Mouse (Mus musculus) MEL (cell line): ENCODE results near the gene Bcas3. TPM values are rescaled to one million over a fixed set of nuclear protein-coding genes. Genes with fewer than 3 reads are reported as not detected.

Experiments
- DNase-seq: peaks from one replicate; pipeline ENCODE4 v3.0.0; 2011; ENCODE audit warnings: low read depth, low spot score
- H3K27ac ChIP-seq: 2 replicates; pipeline ENCODE4 v1.5.1; 2012; ENCODE audit warnings: low read depth, mild to moderate bottlenecking, control low read depth, low read length, moderate library complexity; ENCODE audit not compliant: control insufficient read depth
- H3K27me3 ChIP-seq, 2 experiments: fragments of 150-350 bp in 1 of 2; sonication (generic) in 1 of 2; 2 replicates each; pipeline ENCODE4 v1.6.1; 2012; ENCODE audit warnings: low read length in 2 of 2, mild to moderate bottlenecking in 2 of 2, improper control_type of control experiment in 1 of 2, moderate library complexity in 1 of 2; ENCODE audit not compliant: insufficient read depth in 2 of 2, control insufficient read depth in 1 of 2
- H3K36me3 ChIP-seq, 2 experiments: 2 replicates each; pipeline ENCODE4 v1.6.1; 2012 to 2014; ENCODE audit warnings: low read length in 2 of 2, improper control_type of control experiment in 1 of 2, inconsistent platforms in 1 of 2, mild to moderate bottlenecking in 1 of 2; ENCODE audit not compliant: insufficient read depth in 2 of 2, control insufficient read depth in 1 of 2
- H3K4me1 ChIP-seq, 2 experiments: fragments of 150-350 bp in 1 of 2; sonication (generic) in 1 of 2; 2 replicates each; pipeline ENCODE4 v1.6.1; 2012; ENCODE audit warnings: low read length in 2 of 2, improper control_type of control experiment in 1 of 2, mild to moderate bottlenecking in 1 of 2; ENCODE audit not compliant: insufficient read depth in 2 of 2, control insufficient read depth in 1 of 2
- H3K4me3 ChIP-seq, 2 experiments: fragments of 150-350 bp in 1 of 2; sonication (generic) in 1 of 2; 2 replicates each; pipeline ENCODE4 v1.5.1; 2012; ENCODE audit warnings: low read depth in 2 of 2, low read length in 2 of 2, mild to moderate bottlenecking in 2 of 2, moderate library complexity in 2 of 2, control low read depth in 1 of 2, improper control_type of control experiment in 1 of 2; ENCODE audit not compliant: control insufficient read depth in 1 of 2, insufficient read depth in 1 of 2
- H3K79me2 ChIP-seq: 2 replicates; pipeline ENCODE4 v1.6.1; 2012; ENCODE audit warnings: mild to moderate bottlenecking, low read length, moderate library complexity; ENCODE audit not compliant: control insufficient read depth, poor library complexity, insufficient read depth
- H3K9ac ChIP-seq: 2 replicates; pipeline ENCODE4 v1.6.1; 2012; ENCODE audit warnings: low read depth, mild to moderate bottlenecking, control low read depth, low read length, moderate library complexity; ENCODE audit not compliant: control insufficient read depth, poor library complexity, severe bottlenecking
- H3K9me3 ChIP-seq: fragments of 150-350 bp; sonication (generic); replicated peaks from 2 replicates; pipeline ENCODE4 v1.6.1; 2012; ENCODE audit warnings: mild to moderate bottlenecking, low read length, improper control_type of control experiment, moderate library complexity; ENCODE audit not compliant: insufficient read depth
- BHLHE40 ChIP-seq: IDR thresholded peaks from 2 replicates; pipeline ENCODE4 v1.6.1; 2012; ENCODE audit warnings: low read depth, mild to moderate bottlenecking, inconsistent platforms, low read length, improper control_type of control experiment, borderline replicate concordance
- CHD1 ChIP-seq: IDR thresholded peaks from 2 replicates; pipeline ENCODE4 v1.6.1; 2012; ENCODE audit warnings: low read depth, mild to moderate bottlenecking, inconsistent platforms, low read length, improper control_type of control experiment
- CHD2 ChIP-seq: IDR thresholded peaks from 2 replicates; pipeline ENCODE4 v1.6.1; 2011; ENCODE audit warnings: low read length, improper control_type of control experiment
- E2F4 ChIP-seq: IDR thresholded peaks from 2 replicates; pipeline ENCODE4 v1.6.1; 2011; ENCODE audit warnings: low read depth, low read length, improper control_type of control experiment, borderline replicate concordance
- EP300 ChIP-seq, 2 experiments: IDR thresholded peaks; 2 replicates each; pipeline ENCODE4 v1.6.1; 2011; ENCODE audit warnings: improper control_type of control experiment in 2 of 2, low read length in 2 of 2, low read depth in 1 of 2, mild to moderate bottlenecking in 1 of 2
- ETS1 ChIP-seq: IDR thresholded peaks from 2 replicates; pipeline ENCODE4 v1.6.1; 2012; ENCODE audit warnings: low read depth, mild to moderate bottlenecking, inconsistent platforms, low read length, improper control_type of control experiment, moderate library complexity
- GATA1 ChIP-seq: IDR thresholded peaks from 2 replicates; pipeline ENCODE4 v1.6.1; 2011; ENCODE audit warnings: low read depth, low read length, improper control_type of control experiment
- HCFC1 ChIP-seq: IDR thresholded peaks from 2 replicates; pipeline ENCODE4 v1.6.1; 2012; ENCODE audit warnings: low read depth, mild to moderate bottlenecking, inconsistent platforms, low read length, improper control_type of control experiment, moderate library complexity
- KAT2A ChIP-seq: conservative IDR thresholded peaks from 2 replicates; pipeline ENCODE4 v1.6.1; 2012; ENCODE audit warnings: low read depth, low read length, improper control_type of control experiment, inconsistent platforms
- MAFK ChIP-seq: IDR thresholded peaks from 2 replicates; pipeline ENCODE4 v1.6.1; 2011; ENCODE audit warnings: low read depth, mild to moderate bottlenecking, low read length, improper control_type of control experiment, borderline replicate concordance
- MAX ChIP-seq: IDR thresholded peaks from 2 replicates; pipeline ENCODE4 v1.6.1; 2011; ENCODE audit warnings: low read length, improper control_type of control experiment
- MEF2A ChIP-seq: IDR thresholded peaks from 2 replicates; pipeline ENCODE4 v1.6.1; 2014; ENCODE audit warnings: low read depth, mild to moderate bottlenecking, inconsistent platforms, low read length, improper control_type of control experiment; ENCODE audit not compliant: poor library complexity, insufficient replicate concordance, severe bottlenecking; ENCODE audit errors: extremely low read depth
- MXI1 ChIP-seq: IDR thresholded peaks from 2 replicates; pipeline ENCODE4 v1.6.1; 2011; ENCODE audit warnings: mild to moderate bottlenecking, low read depth, low read length, improper control_type of control experiment
- MYB ChIP-seq: IDR thresholded peaks from 2 replicates; pipeline ENCODE4 v1.6.1; 2011; ENCODE audit warnings: mild to moderate bottlenecking, low read depth, low read length, improper control_type of control experiment
- NELFE ChIP-seq: IDR thresholded peaks from 2 replicates; pipeline ENCODE4 v1.6.1; 2011; ENCODE audit warnings: low read depth, low read length, improper control_type of control experiment
- POLR2A ChIP-seq, 2 experiments: IDR thresholded peaks; 2 replicates each; pipeline ENCODE4 v1.6.1; 2011 to 2012; ENCODE audit warnings: low read length in 2 of 2, mild to moderate bottlenecking in 2 of 2, control low read depth in 1 of 2, improper control_type of control experiment in 1 of 2, low read depth in 1 of 2, moderate library complexity in 1 of 2; ENCODE audit not compliant: control insufficient read depth in 1 of 2, insufficient read depth in 1 of 2, poor library complexity in 1 of 2
- RAD21 ChIP-seq: IDR thresholded peaks from 2 replicates; pipeline ENCODE4 v1.6.1; 2011; ENCODE audit warnings: mild to moderate bottlenecking, low read depth, low read length, improper control_type of control experiment
- RCOR1 ChIP-seq: IDR thresholded peaks from 2 replicates; pipeline ENCODE4 v1.6.1; 2012; ENCODE audit warnings: low read depth, mild to moderate bottlenecking, inconsistent platforms, low read length, improper control_type of control experiment
- SIN3A ChIP-seq: IDR thresholded peaks from 2 replicates; pipeline ENCODE4 v1.6.1; 2012; ENCODE audit warnings: low read length, improper control_type of control experiment, inconsistent platforms
- SMC3 ChIP-seq: IDR thresholded peaks from 2 replicates; pipeline ENCODE4 v1.6.1; 2011; ENCODE audit warnings: low read depth, low read length, improper control_type of control experiment
- TAL1 ChIP-seq: IDR thresholded peaks from 2 replicates; pipeline ENCODE4 v1.6.1; 2012; ENCODE audit warnings: mild to moderate bottlenecking, inconsistent platforms, low read length, moderate library complexity, mixed read lengths
- TCF12 ChIP-seq: IDR thresholded peaks from 2 replicates; pipeline ENCODE4 v1.6.1; 2014; ENCODE audit warnings: low read depth, mild to moderate bottlenecking, inconsistent platforms, low read length, improper control_type of control experiment, moderate library complexity
- UBTF ChIP-seq: IDR thresholded peaks from 2 replicates; pipeline ENCODE4 v1.6.1; 2012; ENCODE audit warnings: low read depth, mild to moderate bottlenecking, inconsistent platforms, low read length, improper control_type of control experiment, moderate library complexity, borderline replicate concordance; ENCODE audit not compliant: insufficient read depth
- USF1 ChIP-seq: IDR thresholded peaks from 2 replicates; pipeline ENCODE4 v1.6.1; 2014; ENCODE audit warnings: low read depth, mild to moderate bottlenecking, inconsistent platforms, low read length, improper control_type of control experiment, moderate library complexity
- USF2 ChIP-seq, 2 experiments: IDR thresholded peaks; 2 replicates each; pipeline ENCODE4 v1.6.1; 2011 to 2012; ENCODE audit warnings: improper control_type of control experiment in 2 of 2, low read length in 2 of 2, borderline replicate concordance in 1 of 2, inconsistent platforms in 1 of 2, low read depth in 1 of 2, mild to moderate bottlenecking in 1 of 2; ENCODE audit not compliant: insufficient read depth in 1 of 2
- ZC3H11A ChIP-seq: IDR thresholded peaks from 2 replicates; pipeline ENCODE4 v1.6.1; 2012; ENCODE audit warnings: low read depth, mild to moderate bottlenecking, inconsistent platforms, low read length, improper control_type of control experiment
- ZKSCAN1 ChIP-seq: IDR thresholded peaks from 2 replicates; pipeline ENCODE4 v1.6.1; 2012; ENCODE audit warnings: low read depth, mild to moderate bottlenecking, inconsistent platforms, low read length, improper control_type of control experiment, moderate library complexity
- ZNF384 ChIP-seq: IDR thresholded peaks from 2 replicates; pipeline ENCODE4 v1.6.1; 2012; ENCODE audit warnings: low read depth, mild to moderate bottlenecking, inconsistent platforms, low read length, improper control_type of control experiment
- polyA plus RNA-seq, 2 experiments: library from polyadenylated mRNA; stranded (reverse) in 1 of 2; unstranded in 1 of 2; fragments of >175 nt in 1 of 2; fragments of >200 nt in 1 of 2; gene quantifications; 2 replicates each; pipeline versions ENCODE4 v1.2.1 to v1.2.4; 2012; ENCODE audit warnings: low replicate concordance in 2 of 2, low read depth in 1 of 2; ENCODE audit not compliant: insufficient read length in 2 of 2, insufficient read depth in 1 of 2, missing spikeins in 1 of 2
- total RNA-seq: library from RNA; depleted of rRNA; stranded (reverse); fragments of 300-350 nt; gene quantifications from 2 replicates; pipeline ENCODE4 v1.2.3, GENCODE M21; 2012

The Bcas3 gene
- total and polyA plus RNA-seq, 3 experiments: 8.6 to 14.7 TPM; not detected in 1

- H3K27me3 ChIP-seq: no peaks in the 10 kb centered on the region
- 0 out of 2 replicates have a peak overlapping the region, but pooled peaks have one; percentile 18 for H3K27ac ChIP-seq
- no peak overlapping the region for H3K9ac ChIP-seq
- H3K4me1 ChIP-seq: peaks cover 23 to 37% of the 10 kb centered on the region in 2 experiments
- no peaks in the 10 kb centered on the region for H3K79me2 ChIP-seq
- TF ChIP-seq UBTF (no peak), TAL1 (no peak), EP300 (IDR thresholded peaks at IDR 0.05; ENCODE audit: low read depth in 1 of 2, low read length in 2 of 2) (peak; percentile 42 to 46; a peak in 2 of 4 replicates), MAX (no peak), POLR2A (IDR thresholded peaks at IDR 0.05; ENCODE audit: control insufficient read depth in 1 of 2, insufficient read depth in 1 of 2, low read depth in 1 of 2, low read length in 2 of 2, poor library complexity in 1 of 2) (no peak), BHLHE40 (0 out of 2 replicates have a peak, but pooled peaks have one; percentile 11), USF2 (IDR thresholded peaks at IDR 0.05; ENCODE audit: borderline replicate concordance in 1 of 2, insufficient read depth in 1 of 2, low read depth in 1 of 2, low read length in 2 of 2) (no peak), MAFK (no peak), CHD2 (no peak), ETS1 (peak; percentile 75; the same call in 1 of the 2 replicates), HCFC1 (no peak), CHD1 (no peak), E2F4 (no peak), MXI1 (no peak), RCOR1 (peak; percentile 95), KAT2A (no peak), SIN3A (0 out of 2 replicates have a peak, but pooled peaks have one; percentile 25), ZNF384 (peak; percentile 79), NELFE (no peak), TCF12 (peak; percentile 41; the same call in 1 of the 2 replicates), MEF2A (0 out of 2 replicates have a peak, but pooled peaks have one; percentile 39), ZKSCAN1 (no peak), USF1 (no peak), SMC3 (no peak), MYB (no peak), ZC3H11A (no peak), GATA1 (peak; percentile 38; the same call in 1 of the 2 replicates), RAD21 (no peak)
- DNase-seq: peak; percentile 49
- H3K36me3 ChIP-seq: peaks cover 0 to 34% of the 10 kb centered on the region in 2 experiments; a peak in 2 of 4 replicates
- no peak overlapping the region for H3K4me3 ChIP-seq
- H3K9me3 ChIP-seq: no peaks in the 10 kb centered on the region
Measured at GRCm38 (mm10) chr11:85643025-85643424, 290.1 kb downstream of the Bcas3 start.
